Mouse (Mus musculus) midbrain, embryonic 16.5 days (tissue): Measurements from ENCODE around the gene Sgcd. TPM values are rescaled to one million over a fixed set of nuclear protein-coding genes. Genes with fewer than 3 reads are reported as not detected.

Source experiments
- ATAC-seq: fragments of 200-750 bp; cut with Nextera tagmentation; 2 replicates; pipeline ENCODE4 v1.8.0; 2017; ENCODE audit warnings: moderate TSS enrichment
- H3K27ac ChIP-seq: fragments of 300-500 bp; sonication (generic); 2 replicates; pipeline ENCODE4 v1.5.1; 2014; ENCODE audit warnings: mild to moderate bottlenecking, low read length, mixed read lengths
- H3K27me3 ChIP-seq: fragments of 300-500 bp; sonication (generic); 2 replicates; pipeline ENCODE4 v1.6.1; 2014; ENCODE audit warnings: low read depth, low read length, mixed read lengths; ENCODE audit not compliant: control insufficient read depth, insufficient read depth
- H3K36me3 ChIP-seq: fragments of 300-500 bp; sonication (generic); 2 replicates; pipeline ENCODE4 v1.6.1; 2014; ENCODE audit warnings: mild to moderate bottlenecking, low read length, moderate library complexity, mixed read lengths; ENCODE audit not compliant: control insufficient read depth, insufficient read depth
- H3K4me1 ChIP-seq: fragments of 300-500 bp; sonication (generic); 2 replicates; pipeline ENCODE4 v1.6.1; 2014; ENCODE audit warnings: mild to moderate bottlenecking, low read length, mixed read lengths; ENCODE audit not compliant: control insufficient read depth, insufficient read depth
- H3K4me2 ChIP-seq: fragments of 300-500 bp; sonication (generic); 2 replicates; pipeline ENCODE4 v1.6.1; 2014; ENCODE audit warnings: mild to moderate bottlenecking, low read length, mixed read lengths
- H3K4me3 ChIP-seq: fragments of 300-500 bp; sonication (generic); 2 replicates; pipeline ENCODE4 v1.5.1; 2014; ENCODE audit warnings: low read depth, mild to moderate bottlenecking, low read length, moderate library complexity, mixed read lengths
- H3K9ac ChIP-seq: fragments of 300-500 bp; sonication (generic); 2 replicates; pipeline ENCODE4 v1.6.1; 2014; ENCODE audit warnings: low read depth, low read length, mixed read lengths
- H3K9me3 ChIP-seq: fragments of 300-500 bp; sonication (generic); replicated peaks from 2 replicates; pipeline ENCODE4 v1.6.1; 2014; ENCODE audit warnings: mild to moderate bottlenecking, low read length, mixed read lengths; ENCODE audit not compliant: control insufficient read depth, poor library complexity, severe bottlenecking
- WGBS: fragments of 180-500 bp; shearing (Covaris S2); extraction: QIAGEN DNeasy Blood & Tissue Kit; methylation state at CpG from one replicate; pipeline ENCODE4 v1.1.7; 2014; 5-methylcytosine and 5-hydroxymethylcytosine counted together
- polyA plus RNA-seq: library from polyadenylated mRNA; unstranded; fragments of >200 nt; fragmentation: Nextera tagmentation; extraction: Ambion mirVana; gene quantifications from 2 replicates; pipeline ENCODE4 v1.2.1, GENCODE M21; 2015

Sgcd gene
- polyA plus RNA-seq, 1 experiment from 2014 or later: 5.6 TPM

DNA sequence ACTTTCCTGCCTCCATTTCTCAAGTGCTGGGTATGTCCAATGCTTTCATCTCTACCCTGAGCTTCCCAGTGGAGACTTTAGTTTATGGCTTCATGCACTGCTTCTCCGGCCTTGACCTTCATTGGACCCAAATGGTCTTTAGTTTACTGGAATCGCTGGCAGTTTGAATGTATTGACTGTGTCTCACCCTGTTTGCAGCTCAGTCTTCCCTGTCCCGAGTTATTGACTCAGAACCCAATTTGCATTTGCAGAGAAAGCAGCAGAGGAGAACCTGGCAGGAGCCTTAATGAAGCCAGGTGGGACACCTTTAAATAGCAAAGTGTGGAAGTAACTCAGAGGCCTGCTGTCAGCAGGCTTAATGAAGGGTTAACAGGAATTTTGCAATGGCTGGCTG is 1140.9 kb downstream of the Sgcd start:
- no peaks in the 10 kb centered on the region for H3K27me3 ChIP-seq
- WGBS: 49% methylated on average over 3 of the region's 3 CpGs
- no peak overlapping the region for H3K27ac ChIP-seq
- ATAC-seq: no peak
- no peaks in the 10 kb centered on the region for H3K9me3 ChIP-seq
- H3K4me3 ChIP-seq: no peak overlapping the region
- no peak overlapping the region for H3K9ac ChIP-seq
- no peaks in the 10 kb centered on the region for H3K4me1 ChIP-seq
- no peak overlapping the region for H3K4me2 ChIP-seq
- H3K36me3 ChIP-seq: no peaks in the 10 kb centered on the region

- Histone ChIP-seq H3K27me3 (no peaks in the 10 kb centered on the region), H3K9me3 (no peaks in the 10 kb centered on the region), H3K9ac (no peak overlapping the region), H3K4me3 (no peak overlapping the region), H3K27ac (no peak overlapping the region), H3K4me1 (no peaks in the 10 kb centered on the region), H3K4me2 (no peak overlapping the region), H3K36me3 (no peaks in the 10 kb centered on the region)
- ATAC-seq: no peak
- WGBS: 69% methylated on average over 1 of the region's 1 CpGs
Measured at GRCm38 (mm10) chr11:46846661-46847060, 1142.1 kb downstream of the Sgcd start.
